Mouse (Mus musculus): Measurements from ENCODE around the gene Ppp3ca. TPM values are rescaled to one million over a fixed set of nuclear protein-coding genes. Genes with fewer than 3 reads are reported as not detected.

Gene Ppp3ca
- total and polyA plus RNA-seq, 3 experiments: 17.4 to 40.6 (median 32.0) TPM

DNA sequence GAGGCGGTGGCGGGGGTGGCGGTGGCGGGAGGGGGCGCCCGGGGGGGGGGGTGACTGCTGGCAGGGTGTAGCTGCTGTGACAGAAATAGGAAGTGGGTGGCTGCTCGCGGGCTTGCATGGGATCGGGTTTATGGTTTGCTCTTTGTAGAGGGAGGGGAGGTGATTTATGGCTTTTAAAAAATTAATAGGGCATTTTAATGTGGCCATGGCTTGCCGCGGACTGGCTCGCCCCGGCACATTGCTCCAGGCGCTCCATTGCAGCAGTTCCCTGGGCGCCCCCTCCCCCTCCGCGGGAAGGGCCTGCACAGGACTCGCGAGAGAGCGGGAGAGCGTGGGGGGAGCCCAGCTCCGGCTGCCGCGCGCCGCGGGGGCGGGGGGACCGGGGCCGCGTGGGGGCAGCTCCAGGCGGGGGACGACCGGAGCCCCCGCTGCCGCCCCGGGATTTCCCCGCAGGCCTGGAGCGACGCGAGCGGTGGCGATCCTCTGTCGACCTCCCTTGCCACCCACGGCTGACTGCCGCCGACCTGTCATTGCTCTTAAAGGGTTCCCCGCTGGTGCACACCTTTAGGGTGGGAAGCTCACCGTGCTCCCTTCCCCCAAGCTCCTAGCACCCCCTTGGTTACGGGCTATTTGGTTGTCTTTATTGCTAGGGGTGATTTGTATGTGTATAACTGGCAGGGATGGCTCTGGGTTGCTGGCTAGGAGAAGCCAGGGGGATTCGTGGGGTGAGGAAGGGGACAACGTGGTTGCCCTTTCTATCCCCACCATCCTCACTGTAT, 1.4 kb downstream of the Ppp3ca start:
- peak overlapping the region; percentile 98 to 100 for H3K4me3 ChIP-seq (ENCODE audit: control insufficient read depth in 1 of 2, insufficient read depth in 1 of 2, low read depth in 2 of 2, low read length in 2 of 2)
- no peaks in the 10 kb centered on the region for H3K27me3 ChIP-seq (ENCODE audit: control insufficient read depth in 1 of 2, insufficient read depth in 2 of 2, low read length in 2 of 2)
- peak; percentile 77 for DNase-seq (ENCODE audit: low read depth, low spot score)
- peaks cover 0 to 15% of the 10 kb centered on the region in 2 experiments; a peak in 2 of 4 replicates for H3K36me3 ChIP-seq (ENCODE audit: control insufficient read depth in 1 of 2, insufficient read depth in 2 of 2, low read length in 2 of 2)
- peak; percentile 49; the same call in 1 of the 2 replicates for TF ChIP-seq CHD2 (IDR thresholded peaks at IDR 0.05; ENCODE audit: low read length)
- no peak for TF ChIP-seq POLR2AphosphoS2 (IDR thresholded peaks at IDR 0.05; ENCODE audit: low read length)
- TF ChIP-seq ELF1 (IDR thresholded peaks at IDR 0.05; ENCODE audit: low read depth, low read length): no peak
- peaks cover 6 to 7% of the 10 kb centered on the region in 2 experiments; a peak in 3 of 4 replicates for H3K4me1 ChIP-seq (ENCODE audit: control insufficient read depth in 1 of 2, insufficient read depth in 2 of 2, low read length in 2 of 2)
- no peaks in the 10 kb centered on the region for H3K9me3 ChIP-seq (replicated peaks; ENCODE audit: insufficient read depth, low read length)
- peak overlapping the region; percentile 80 for H3K9ac ChIP-seq (ENCODE audit: control insufficient read depth, low read depth, low read length, poor library complexity, severe bottlenecking)
- H3K79me2 ChIP-seq (ENCODE audit: control insufficient read depth, insufficient read depth, low read length, poor library complexity): peaks cover 37% of the 10 kb centered on the region
- peak overlapping the region; percentile 85 for H3K27ac ChIP-seq (ENCODE audit: control insufficient read depth, low read depth, low read length)

GRCm38 (mm10) chr3:136671940-136672278, 2.0 kb downstream of the Ppp3ca start:
- peak overlapping the region; percentile 73 for H3K9ac ChIP-seq (ENCODE audit: control insufficient read depth, low read depth, low read length, poor library complexity, severe bottlenecking)
- no peaks in the 10 kb centered on the region for H3K9me3 ChIP-seq (replicated peaks; ENCODE audit: insufficient read depth, low read length)
- peak overlapping the region; percentile 98 to 100 for H3K4me3 ChIP-seq (ENCODE audit: control insufficient read depth in 1 of 2, insufficient read depth in 1 of 2, low read depth in 2 of 2, low read length in 2 of 2)
- TF ChIP-seq KAT2A (conservative IDR thresholded peaks at IDR 0.05; ENCODE audit: low read depth, low read length) (no peak), MYC (IDR thresholded peaks at IDR 0.05; ENCODE audit: low read depth, low read length) (no peak), USF1 (IDR thresholded peaks at IDR 0.05; ENCODE audit: low read depth, low read length) (no peak), EP300 (IDR thresholded peaks at IDR 0.05; ENCODE audit: low read depth in 1 of 2, low read length in 2 of 2) (no peak), POLR2A (IDR thresholded peaks at IDR 0.05; ENCODE audit: control insufficient read depth in 1 of 2, insufficient read depth in 1 of 2, low read depth in 1 of 2, low read length in 2 of 2, poor library complexity in 1 of 2) (no peak), RCOR1 (IDR thresholded peaks at IDR 0.05; ENCODE audit: low read depth, low read length) (no peak), UBTF (IDR thresholded peaks at IDR 0.05; ENCODE audit: borderline replicate concordance, insufficient read depth, low read depth, low read length) (no peak), MAFK (IDR thresholded peaks at IDR 0.05; ENCODE audit: borderline replicate concordance, low read depth, low read length) (no peak), CTCF (IDR thresholded peaks at IDR 0.05 in 2 of 3, conservative IDR thresholded peaks at IDR 0.05 in 1 of 3; ENCODE audit: control insufficient read depth in 1 of 3, insufficient read depth in 1 of 3, low read depth in 2 of 3, low read length in 3 of 3, poor library complexity in 1 of 3, severe bottlenecking in 1 of 3) (no peak), ZKSCAN1 (IDR thresholded peaks at IDR 0.05; ENCODE audit: low read depth, low read length) (no peak), ZC3H11A (IDR thresholded peaks at IDR 0.05; ENCODE audit: low read depth, low read length) (no peak), ZNF384 (IDR thresholded peaks at IDR 0.05; ENCODE audit: low read depth, low read length) (no peak), E2F4 (IDR thresholded peaks at IDR 0.05; ENCODE audit: borderline replicate concordance, low read depth, low read length) (no peak), NELFE (IDR thresholded peaks at IDR 0.05; ENCODE audit: low read depth, low read length) (no peak), SMC3 (IDR thresholded peaks at IDR 0.05; ENCODE audit: low read depth, low read length) (no peak), TAL1 (IDR thresholded peaks at IDR 0.05; ENCODE audit: low read length) (no peak), JUND (IDR thresholded peaks at IDR 0.05; ENCODE audit: low read depth, low read length) (no peak), MAZ (IDR thresholded peaks at IDR 0.05; ENCODE audit: low read depth, low read length) (no peak), POLR2AphosphoS5 (IDR thresholded peaks at IDR 0.05; ENCODE audit: borderline replicate concordance, low read depth, low read length) (no peak)
- H3K79me2 ChIP-seq (ENCODE audit: control insufficient read depth, insufficient read depth, low read length, poor library complexity): peaks cover 39% of the 10 kb centered on the region
- H3K27ac ChIP-seq (ENCODE audit: control insufficient read depth, low read depth, low read length): no peak overlapping the region
- no peaks in the 10 kb centered on the region for H3K27me3 ChIP-seq (ENCODE audit: control insufficient read depth in 1 of 2, insufficient read depth in 2 of 2, low read length in 2 of 2)
- H3K36me3 ChIP-seq (ENCODE audit: control insufficient read depth in 1 of 2, insufficient read depth in 2 of 2, low read length in 2 of 2): peaks cover 0 to 15% of the 10 kb centered on the region in 2 experiments; a peak in 2 of 4 replicates
- peaks cover 6 to 7% of the 10 kb centered on the region in 2 experiments; a peak in 3 of 4 replicates for H3K4me1 ChIP-seq (ENCODE audit: control insufficient read depth in 1 of 2, insufficient read depth in 2 of 2, low read length in 2 of 2)
- no peak for DNase-seq (ENCODE audit: low read depth, low spot score)

Data from MEL (cell line).